Mouse (Mus musculus) heart, postnatal 14 days (tissue): ENCODE data around the gene Shroom1. TPM values are rescaled to one million over a fixed set of nuclear protein-coding genes. Genes with fewer than 3 reads are reported as not detected.

Experiments
- DNase-seq, 2 experiments: peaks; one replicate each; pipeline ENCODE4 v3.0.0; 2021 to 2022
- intact Hi-C: fragments of 180-260 bp; cut with DNase I; formaldehyde crosslinking; loops from one replicate; pipeline ENCODE4 v1.15.1; 2025
- total RNA-seq, 2 experiments: library from RNA; stranded (reverse); gene quantifications; 2 replicates each; pipeline ENCODE4 v1.2.3; 2021

The Shroom1 gene
- total RNA-seq, 2 experiments from 2014 or later: 0.44 to 0.53 TPM

DNA sequence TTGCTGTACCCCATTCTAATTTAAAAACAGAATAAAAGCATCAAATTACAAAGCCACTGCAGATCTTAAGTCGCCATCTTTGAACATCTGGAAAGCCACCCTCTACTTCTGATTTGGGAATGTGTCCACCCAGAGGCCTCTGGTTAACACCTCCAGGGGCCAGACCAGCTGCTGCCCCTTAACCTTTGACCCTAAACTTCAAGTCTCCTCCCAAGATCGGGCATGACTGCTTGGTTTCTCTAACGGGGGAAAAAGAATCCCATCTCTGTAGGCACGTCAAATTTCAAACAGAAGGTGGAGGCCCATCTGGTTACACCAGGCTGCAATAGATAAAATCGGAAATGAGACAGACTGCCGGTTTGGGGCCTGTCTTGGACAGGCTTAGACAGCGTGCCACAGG lies 20.8 kb downstream of the Shroom1 start:
- intact Hi-C loops: no loop called here
- no peak for DNase-seq

DNA sequence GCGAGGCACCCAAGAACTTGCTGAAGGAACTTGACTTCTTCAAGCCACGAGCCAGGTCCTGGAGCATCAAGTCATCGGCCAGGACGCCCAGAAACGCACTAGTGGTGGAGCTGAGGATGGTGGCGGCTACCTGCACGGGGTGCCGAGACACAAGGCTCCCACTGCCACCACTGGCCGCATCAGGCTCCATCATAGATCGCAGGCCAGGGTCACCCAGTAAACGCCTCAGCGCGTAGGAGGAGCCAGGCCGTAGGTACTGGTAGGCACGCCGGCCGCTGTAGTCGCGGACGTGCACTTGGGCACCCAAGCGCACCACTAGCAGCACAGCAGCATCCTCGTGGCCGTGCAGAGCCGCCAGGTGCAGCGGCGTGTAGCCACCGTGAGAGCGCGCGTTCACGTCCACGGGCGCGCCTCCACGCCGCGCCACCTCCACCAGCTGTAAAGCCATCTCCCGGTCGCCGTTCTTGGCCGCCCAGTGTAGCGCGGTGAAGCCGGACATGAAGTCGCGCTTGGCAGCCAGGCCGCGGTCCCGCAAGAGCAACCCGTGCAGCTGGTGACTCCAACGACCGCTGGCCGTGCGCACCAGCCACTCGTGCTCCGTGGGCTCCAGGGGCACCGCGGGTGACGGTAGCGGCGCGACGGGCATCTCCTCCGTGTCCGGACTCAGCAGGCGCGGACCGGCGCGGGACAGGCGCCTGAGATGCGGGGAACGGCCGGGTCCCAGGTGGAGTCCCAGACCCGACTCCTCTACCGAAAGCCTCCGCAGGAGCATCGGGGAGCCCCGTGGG lies 21.6 kb downstream of the Shroom1 start:
- intact Hi-C loops: no loop called here
- peak in 1 of 2 experiments; percentile 22 for DNase-seq

DNA sequence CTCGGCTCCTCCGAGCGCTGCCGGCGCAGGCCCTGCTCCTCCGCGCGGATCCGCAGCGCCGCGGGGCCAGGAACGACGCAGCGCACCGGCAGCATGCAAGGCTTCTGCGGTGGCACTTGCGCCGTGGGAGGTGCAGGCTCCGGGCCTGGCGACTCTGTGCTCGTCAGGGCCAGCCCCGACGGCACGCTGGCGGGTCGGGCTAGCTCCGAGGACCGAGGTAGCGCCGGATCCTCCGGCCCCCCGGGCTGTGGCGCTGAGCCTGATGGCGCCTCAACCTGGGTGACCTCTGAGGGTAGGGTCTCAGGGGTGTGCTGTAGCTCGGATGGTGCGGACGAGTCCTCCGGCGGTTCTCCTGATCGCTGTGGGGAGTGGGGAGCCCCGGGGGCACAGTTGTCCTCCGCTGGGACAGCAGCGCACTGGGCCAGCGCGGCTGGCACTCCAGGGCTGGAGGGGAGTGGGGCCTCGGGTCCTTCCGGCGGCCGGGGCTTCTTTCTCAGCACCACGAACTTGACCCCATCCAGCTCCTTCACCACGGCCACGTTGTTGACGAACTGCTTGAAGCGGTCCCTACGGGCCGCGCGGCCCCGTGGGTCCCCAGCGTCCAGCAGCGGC lies 22.3 kb downstream of the Shroom1 start:
- intact Hi-C loops: no loop called here
- DNase-seq: peak in 1 of 2 experiments; percentile 26

GRCm38 (mm10) chr11:53479783-53480301 lies 22.8 kb downstream of the Shroom1 start, which contains the start of the genes Gm9945 and Sowaha:
Gm9945 (plus strand) TSS chr11:53480166.
Sowaha (minus strand) TSS chr11:53480274.
- peak; percentile 31 to 44 for DNase-seq
- intact Hi-C loops: no loop called here

- intact Hi-C loops: no loop called here
- DNase-seq: no peak
Measured at GRCm38 (mm10) chr11:53481088-53481730, 24.2 kb downstream of the Shroom1 start.

GRCm38 (mm10) chr11:53483159-53483891 lies 26.3 kb downstream of the Shroom1 start:
- DNase-seq: no peak
- intact Hi-C loops: no loop called here

- intact Hi-C loops: no loop called here
- DNase-seq: no peak
Measured at GRCm38 (mm10) chr11:53485719-53486118, 28.7 kb downstream of the Shroom1 start.

DNA sequence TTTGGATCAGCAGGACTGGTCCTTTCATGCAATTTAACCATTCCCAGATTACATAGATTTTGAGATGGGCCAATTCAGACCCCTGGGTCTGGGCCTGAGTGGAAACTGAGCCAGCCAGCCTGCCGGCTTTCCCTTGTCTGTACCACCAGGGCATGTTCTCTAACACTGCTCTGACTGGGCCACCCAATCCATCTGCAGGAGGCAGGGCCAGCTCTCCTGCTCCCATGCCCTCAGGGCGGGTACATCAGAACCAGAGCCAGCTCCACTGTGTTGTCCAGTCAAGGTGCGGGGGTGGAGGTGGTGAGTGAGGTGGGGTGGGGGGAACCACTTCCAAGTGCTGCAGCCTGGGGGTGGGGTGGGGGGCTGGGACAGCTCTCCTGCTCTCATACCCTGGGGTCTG lies 29.3 kb downstream of the Shroom1 start:
- DNase-seq: no peak
- intact Hi-C loops: no loop called here

DNA sequence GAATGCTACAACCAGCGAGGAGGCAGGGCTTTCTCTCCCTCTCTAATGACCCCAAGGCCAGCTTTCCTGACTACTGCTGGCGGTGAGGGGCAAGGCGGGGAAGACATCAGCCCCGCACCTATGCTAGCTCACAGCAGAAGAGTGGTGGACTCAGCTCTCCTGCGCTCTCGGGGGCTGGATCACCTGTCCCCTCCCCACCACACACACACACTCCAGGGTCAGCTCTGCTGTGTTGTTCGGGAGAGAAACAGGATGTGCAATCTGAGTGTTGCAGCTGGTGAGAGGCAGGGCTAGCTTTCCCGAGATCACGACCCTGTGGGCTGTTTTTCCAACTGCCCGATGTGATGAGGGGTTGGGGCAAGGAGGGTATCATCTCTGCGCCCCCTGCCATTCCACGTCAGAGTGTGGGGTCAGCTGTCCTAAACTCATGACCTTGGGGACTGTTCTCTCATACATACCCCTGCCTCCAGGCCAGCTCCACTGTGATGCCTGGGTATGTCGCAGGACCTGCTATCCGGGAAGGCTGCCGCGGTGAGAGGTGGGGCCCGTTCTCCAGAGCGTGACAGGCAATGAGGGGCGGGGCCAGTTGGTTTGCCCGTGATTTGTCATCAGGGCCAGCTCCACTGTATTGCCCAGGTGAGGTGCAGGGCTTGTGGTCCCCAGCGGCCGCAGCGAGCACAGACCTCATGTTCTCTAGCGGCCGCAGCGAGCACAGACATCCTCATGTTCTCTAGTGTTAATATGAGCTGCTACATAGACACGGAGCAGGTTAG lies 30.0 kb downstream of the Shroom1 start:
- no peak for DNase-seq
- intact Hi-C loops: no loop called here

GRCm38 (mm10) chr11:53489007-53489406 lies 32.0 kb downstream of the Shroom1 start:
- no peak for DNase-seq
- intact Hi-C loops: no loop called here

DNA sequence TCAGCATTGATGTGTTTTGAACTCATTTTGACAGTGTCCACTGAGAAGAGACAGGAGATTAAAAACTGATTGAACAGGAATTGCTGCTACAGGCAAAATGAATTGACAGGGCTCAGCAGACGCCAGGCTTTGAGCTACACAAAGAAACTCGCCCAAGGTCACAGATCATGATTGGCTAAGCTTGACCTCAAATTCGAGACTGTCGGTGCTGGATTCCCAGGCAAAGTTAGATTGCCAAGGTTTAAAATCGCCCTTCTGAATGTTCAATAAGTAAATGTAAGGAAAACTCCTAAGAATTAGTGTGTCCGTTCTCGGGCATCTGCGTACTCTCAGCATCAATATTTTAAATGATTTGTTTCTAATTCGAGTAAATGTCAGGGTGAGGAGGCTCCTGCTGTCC lies 32.4 kb downstream of the Shroom1 start:
- intact Hi-C loops: no loop called here
- no peak for DNase-seq

GRCm38 (mm10) chr11:53491954-53492401 lies 35.0 kb downstream of the Shroom1 start:
- intact Hi-C loops: no loop called here
- peak in 1 of 2 experiments; percentile 39 for DNase-seq

DNA sequence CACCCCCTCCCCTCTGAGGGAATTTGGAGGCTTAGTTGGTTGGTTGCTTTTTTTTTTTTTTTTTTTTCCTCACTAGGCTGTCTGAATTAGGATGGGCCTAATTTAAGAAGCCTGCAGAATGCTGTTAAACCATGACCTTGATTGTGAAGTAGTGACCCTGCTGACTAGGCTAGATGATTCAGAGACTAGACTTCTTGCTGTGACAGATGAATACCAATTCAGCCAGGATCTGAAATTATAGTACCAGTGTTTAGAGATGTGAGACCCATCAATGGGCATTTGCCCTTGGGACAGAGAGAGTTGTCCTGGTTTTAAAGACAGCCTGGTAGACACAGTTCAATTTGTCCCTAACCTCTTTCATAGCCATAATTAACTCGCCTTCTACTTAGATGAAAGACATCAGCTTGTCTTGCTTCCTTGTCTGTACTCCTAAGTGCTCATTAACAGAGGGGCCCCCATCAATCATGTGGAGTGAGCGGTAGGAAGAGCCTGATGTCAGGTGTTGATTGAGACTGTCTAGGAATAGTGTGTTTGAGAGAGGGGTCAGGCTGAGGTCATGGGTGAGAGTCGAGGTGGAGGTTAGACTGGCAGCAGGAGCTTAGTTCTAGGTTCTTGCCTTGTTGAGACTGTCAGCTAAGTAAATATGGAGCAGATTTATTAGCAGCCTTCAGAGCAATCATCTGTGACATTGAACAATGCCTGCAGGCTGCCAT lies 36.4 kb downstream of the Shroom1 start:
- intact Hi-C loops: no loop called here
- DNase-seq: no peak

- intact Hi-C loops: no loop called here
- DNase-seq: no peak
Measured at GRCm38 (mm10) chr11:53495417-53495816, 38.4 kb downstream of the Shroom1 start.

DNA sequence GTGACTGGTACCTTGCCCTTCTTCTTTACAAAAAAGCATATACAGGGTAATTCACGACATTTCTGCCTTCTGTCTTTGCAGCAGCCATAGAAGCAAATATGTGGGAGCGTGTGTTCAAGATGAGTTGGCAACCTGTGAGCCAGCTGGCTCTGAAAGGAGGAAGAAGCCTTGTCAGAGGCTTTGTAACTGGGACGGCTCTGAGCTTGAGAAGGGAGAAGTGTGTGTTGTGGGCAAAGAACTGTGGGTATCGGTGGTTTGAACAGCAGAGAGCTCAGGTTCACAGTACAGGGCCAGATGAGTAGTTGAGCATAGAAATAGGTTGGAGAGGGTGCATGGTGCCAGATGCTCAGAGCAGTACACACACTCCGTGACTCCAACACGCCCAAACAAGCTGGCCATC lies 39.9 kb downstream of the Shroom1 start:
- DNase-seq: no peak
- intact Hi-C loops: no loop called here

GRCm38 (mm10) chr11:53500569-53500968 lies 43.6 kb downstream of the Shroom1 start:
- no peak for DNase-seq
- intact Hi-C loops: no loop called here

DNA sequence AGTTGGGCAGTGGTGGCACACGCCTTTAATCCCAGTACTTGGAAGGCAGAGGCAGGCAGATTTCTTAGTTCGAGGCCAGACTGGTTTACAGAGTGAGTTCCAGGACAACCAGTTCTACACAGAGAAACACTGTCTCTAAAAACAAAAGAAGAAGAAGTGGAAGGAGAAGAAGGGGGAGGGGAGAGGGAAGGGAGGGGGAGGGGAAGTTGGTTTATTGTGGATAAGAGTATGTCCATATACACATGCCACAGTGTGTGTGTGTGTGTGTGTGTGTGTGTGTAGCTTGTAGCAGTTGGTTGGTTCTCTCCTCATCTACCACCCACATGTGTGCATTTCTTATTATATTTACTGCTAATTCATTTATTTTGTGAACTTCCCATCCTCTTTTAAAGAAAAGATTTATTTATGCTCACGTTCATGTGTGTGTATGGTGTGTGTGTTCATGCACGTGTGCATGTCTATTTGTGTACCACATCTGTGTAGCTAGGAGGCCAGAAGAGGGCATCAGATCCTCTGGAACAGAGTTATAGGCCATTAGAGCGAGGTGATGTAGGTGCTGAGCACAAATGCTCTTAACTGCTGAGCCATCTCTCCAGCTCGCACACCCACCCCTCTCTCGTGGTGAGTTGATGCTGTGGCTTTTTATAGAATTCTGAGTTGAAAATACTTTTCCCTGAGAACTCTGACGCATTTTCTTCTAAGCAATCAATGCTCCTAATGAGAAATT lies 45.2 kb downstream of the Shroom1 start:
- DNase-seq: no peak
- intact Hi-C loops: no loop called here

GRCm38 (mm10) chr11:53503738-53504137 lies 46.7 kb downstream of the Shroom1 start:
- DNase-seq: no peak
- intact Hi-C loops: no loop called here
